Mouse (Mus musculus) brain, embryonic 18.5 days (tissue): Measurements from ENCODE around the gene Znrf1.
"Not testable (repeated sequence)": the region's sequence is repeated elsewhere in the genome, so short reads cannot be mapped to it uniquely, and the experiment has no call there.

Source experiments
- DNase-seq: peaks from one replicate; pipeline ENCODE4 v3.0.0-alpha.2; 2012; ENCODE audit warnings: low read depth, low spot score

Gene Znrf1

GRCm38 (mm10) chr8:111628894-111629501, 93.1 kb downstream of the Znrf1 start:
- no peak for DNase-seq

- no peak for DNase-seq
These were observed 94.2 kb downstream of the Znrf1 start, which contains the start of gene Ldhd for GRCm38 (mm10) chr8:111630105-111630521. TSS of gene Ldhd (minus strand) at chr8:111630374.

- no peak for DNase-seq
These were observed 95.7 kb downstream of the Znrf1 start for GRCm38 (mm10) chr8:111631589-111631988.

GRCm38 (mm10) chr8:111632976-111633375, 97.1 kb downstream of the Znrf1 start:
- DNase-seq: no peak

- no peak for DNase-seq
These were observed 102.2 kb downstream of the Znrf1 start for GRCm38 (mm10) chr8:111638086-111638485.

- no peak for DNase-seq
These were observed 105.2 kb downstream of the Znrf1 start for GRCm38 (mm10) chr8:111641064-111641463.

- DNase-seq: no peak
These were observed 106.6 kb downstream of the Znrf1 start for GRCm38 (mm10) chr8:111642496-111642895.

- no peak for DNase-seq
These were observed 107.0 kb downstream of the Znrf1 start for GRCm38 (mm10) chr8:111642939-111643263.

- DNase-seq: peak; percentile 90
These were observed 107.6 kb downstream of the Znrf1 start, which contains the start of gene Zfp1 for GRCm38 (mm10) chr8:111643264-111644141. TSS of gene Zfp1 (plus strand) at chr8:111643401.

GRCm38 (mm10) chr8:111644286-111645051, 108.6 kb downstream of the Znrf1 start:
- not testable (repeated sequence) for DNase-seq

GRCm38 (mm10) chr8:111645715-111646114, 109.8 kb downstream of the Znrf1 start:
- DNase-seq: no peak

GRCm38 (mm10) chr8:111648834-111649233, 112.9 kb downstream of the Znrf1 start:
- DNase-seq: no peak

GRCm38 (mm10) chr8:111650651-111651050, 114.8 kb downstream of the Znrf1 start:
- no peak for DNase-seq

GRCm38 (mm10) chr8:111653524-111653923, 117.6 kb downstream of the Znrf1 start:
- no peak for DNase-seq

GRCm38 (mm10) chr8:111657312-111657854, 121.5 kb downstream of the Znrf1 start:
- no peak for DNase-seq

GRCm38 (mm10) chr8:111658819-111659423, 123.0 kb downstream of the Znrf1 start:
- DNase-seq: no peak

GRCm38 (mm10) chr8:111662473-111662872, 126.6 kb downstream of the Znrf1 start:
- peak; percentile 6 for DNase-seq

GRCm38 (mm10) chr8:111666751-111667150, 130.9 kb downstream of the Znrf1 start:
- no peak for DNase-seq
